Mouse (Mus musculus): ENCODE data around the gene Fgfr2.

The Fgfr2 gene

DNA sequence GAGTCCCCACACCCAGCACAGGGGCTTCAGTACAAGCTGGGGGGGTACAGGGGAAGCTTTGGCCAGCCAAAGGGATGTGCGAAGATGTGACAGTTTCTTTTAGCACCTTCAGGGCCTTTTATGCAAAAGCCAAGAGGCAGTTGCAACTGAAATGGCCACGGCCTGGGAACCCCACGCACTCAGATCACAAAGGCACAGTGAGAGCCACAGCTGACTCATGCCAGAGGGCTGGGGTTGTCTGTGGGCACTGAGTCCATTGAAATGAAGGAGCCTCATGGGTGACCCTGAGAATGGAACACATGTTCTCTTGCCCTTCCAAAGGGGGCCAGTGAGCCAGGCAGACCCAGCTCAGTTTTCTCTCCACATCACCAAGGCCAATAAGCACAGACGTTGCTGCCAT, 114.5 kb downstream of the Fgfr2 start:
- DNase-seq (ENCODE audit: low spot score in 2 of 2) = no peak

DNA sequence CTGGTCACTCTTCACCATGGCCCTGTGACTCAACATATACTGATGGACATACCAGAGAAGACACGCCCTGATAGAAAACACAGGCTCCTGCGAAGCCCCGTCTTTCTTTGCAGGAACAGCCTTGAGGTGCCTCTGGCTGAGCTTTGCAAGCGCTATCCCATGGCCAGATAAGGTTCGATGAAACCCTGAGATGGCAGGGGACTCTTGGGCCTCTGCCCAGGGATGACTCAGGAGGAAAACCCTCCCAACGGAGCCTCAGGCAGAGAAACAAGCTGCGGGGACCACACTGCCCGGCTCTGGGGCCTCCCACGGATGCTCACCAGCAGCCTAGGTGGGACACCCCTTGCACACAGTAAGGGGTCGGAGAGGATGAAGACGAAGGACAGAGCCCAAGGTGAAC, 115.8 kb downstream of the Fgfr2 start:
- DNase-seq (ENCODE audit: low spot score in 2 of 2) = no peak

DNA sequence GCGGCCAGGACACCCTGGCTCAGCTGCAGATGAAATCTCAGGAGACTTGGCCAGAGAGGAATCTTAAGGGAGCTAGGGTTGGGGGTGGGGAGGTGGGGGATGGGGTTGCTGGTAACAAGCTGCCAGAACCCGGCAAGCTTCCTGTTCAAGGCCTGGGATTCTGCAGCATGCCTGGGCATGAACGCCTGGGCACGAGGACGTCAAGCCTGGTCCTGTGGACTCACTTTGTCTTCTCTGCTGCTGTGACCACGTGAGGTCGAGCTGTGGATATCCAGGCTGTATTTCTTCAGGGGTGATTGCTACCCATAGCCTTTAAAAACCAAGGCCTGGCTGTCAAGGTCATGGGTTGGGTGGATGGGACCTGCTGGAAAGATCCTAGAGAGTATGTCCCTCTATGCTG, 117.4 kb downstream of the Fgfr2 start:
- DNase-seq (ENCODE audit: low spot score in 2 of 2) = no peak

DNA sequence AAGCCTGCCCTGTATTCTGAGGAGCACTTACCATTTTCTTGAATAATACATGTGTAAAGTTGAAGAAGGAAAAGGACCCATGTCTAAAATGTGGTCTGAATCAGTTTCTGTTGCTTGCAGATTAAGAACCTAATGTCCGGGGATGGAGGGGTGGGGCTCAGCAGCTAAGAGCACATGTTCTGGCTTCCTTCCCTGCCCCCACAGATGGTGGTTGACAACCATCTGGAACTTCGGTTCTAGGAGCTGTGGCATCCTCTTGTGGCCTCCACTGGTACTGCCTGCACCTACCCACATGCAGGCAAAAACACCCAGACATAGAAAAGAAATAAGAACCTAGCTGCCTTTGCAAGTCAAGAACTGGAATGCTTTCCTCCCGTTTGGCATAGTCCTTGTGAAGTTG, 119.7 kb downstream of the Fgfr2 start:
- DNase-seq (ENCODE audit: low spot score in 2 of 2) = peak; percentile 80 to 86

DNA sequence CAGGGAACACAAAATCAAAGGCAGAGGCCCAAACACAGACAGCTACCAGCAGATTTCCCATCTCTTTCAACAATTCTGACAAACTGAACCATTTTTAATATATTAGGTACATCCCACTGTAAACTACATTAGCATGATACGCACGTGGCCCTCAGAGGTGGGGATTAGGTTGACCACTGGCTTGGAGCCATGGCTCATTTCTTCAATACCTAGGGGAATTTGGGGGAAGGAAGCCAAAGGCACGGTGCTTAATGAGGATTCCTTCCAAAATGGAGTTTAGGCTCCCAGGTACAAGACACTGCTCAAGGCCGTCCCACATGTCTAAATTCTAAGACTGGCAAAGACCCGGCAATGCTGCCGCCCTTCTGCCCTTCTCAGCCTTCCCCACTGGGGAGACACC, 120.9 kb downstream of the Fgfr2 start:
- DNase-seq (ENCODE audit: low spot score in 2 of 2) = no peak

DNA sequence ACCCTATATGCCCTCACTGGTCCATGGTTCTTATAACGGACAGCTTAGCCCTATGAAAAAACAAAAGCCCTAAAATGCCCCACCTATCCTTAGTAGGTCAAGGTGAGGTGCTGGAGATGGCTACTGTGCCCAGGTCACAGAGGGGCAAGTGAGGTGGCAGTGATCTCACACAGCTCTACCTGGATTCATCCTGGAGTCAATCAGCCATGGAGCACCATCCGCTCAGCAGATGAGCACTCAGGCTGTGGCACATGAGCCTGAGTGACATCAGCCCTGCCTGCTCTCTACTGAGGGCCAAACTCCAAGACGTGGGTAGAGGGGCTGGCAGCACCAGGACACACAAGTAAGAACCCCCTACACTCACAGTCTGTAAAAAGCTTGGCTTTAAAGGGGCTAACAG, 121.8 kb downstream of the Fgfr2 start:
- DNase-seq (ENCODE audit: low spot score in 2 of 2) = no peak

DNA sequence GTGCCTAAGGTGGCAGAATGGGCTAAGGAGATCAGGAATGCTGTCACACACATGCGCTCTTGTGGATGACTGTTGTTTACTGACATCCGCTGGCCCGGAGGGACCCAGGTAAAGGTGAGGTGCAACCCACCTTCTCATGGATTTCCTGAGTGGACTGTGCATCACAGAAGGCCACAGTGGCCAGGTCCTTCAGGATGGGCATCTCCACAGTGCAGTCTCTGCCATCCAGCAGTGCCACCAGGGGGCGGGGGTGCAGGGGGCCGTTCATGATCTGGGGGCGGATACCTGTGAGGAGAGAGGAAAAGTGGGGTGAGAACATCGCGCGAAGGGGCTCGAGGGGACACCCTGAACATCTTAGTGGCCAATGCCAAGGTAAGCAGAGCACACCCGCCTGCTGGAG, 124.1 kb downstream of the Fgfr2 start:
- DNase-seq (ENCODE audit: low spot score in 2 of 2) = no peak

DNA sequence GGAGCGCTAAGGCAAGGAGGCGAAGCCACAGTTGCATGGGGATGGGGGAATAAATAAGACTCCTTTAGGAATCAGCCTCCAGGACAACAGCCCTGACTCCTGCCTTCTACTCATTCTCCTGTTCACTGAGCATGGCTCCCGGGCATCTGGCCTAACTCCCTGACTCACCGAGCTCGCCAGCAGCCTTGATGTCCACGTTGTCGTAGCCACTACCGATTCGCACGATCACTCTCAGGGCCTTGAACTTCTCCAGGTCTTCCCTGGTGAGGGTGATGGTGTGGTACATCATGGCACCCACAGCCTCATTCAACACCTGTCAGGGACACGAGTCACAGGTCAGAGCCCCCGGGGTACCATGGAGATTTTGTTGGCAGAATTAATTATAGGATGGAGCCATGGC, 124.5 kb downstream of the Fgfr2 start:
- no peak for DNase-seq (ENCODE audit: low spot score in 2 of 2)

DNA sequence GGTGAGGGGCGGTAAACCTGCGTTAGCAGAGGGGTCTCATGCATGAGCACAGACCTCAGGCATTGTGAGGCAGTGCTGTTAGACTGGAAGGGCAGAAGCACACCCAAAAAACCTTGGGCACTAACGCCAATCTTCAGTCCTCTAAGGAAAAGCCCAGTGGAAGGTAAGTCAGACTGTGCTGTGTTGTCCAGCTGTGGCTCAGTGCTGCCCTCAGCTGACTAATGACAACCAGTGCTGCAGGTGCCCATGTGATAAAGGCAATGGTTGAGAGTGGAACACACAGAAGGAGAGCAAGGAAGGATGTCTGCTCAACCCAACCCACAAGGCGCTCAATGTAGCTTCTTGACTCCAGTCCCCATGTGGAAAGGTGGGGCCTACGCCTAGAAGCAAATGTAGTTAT, 126.8 kb downstream of the Fgfr2 start:
- DNase-seq (ENCODE audit: low spot score in 2 of 2) = no peak

DNA sequence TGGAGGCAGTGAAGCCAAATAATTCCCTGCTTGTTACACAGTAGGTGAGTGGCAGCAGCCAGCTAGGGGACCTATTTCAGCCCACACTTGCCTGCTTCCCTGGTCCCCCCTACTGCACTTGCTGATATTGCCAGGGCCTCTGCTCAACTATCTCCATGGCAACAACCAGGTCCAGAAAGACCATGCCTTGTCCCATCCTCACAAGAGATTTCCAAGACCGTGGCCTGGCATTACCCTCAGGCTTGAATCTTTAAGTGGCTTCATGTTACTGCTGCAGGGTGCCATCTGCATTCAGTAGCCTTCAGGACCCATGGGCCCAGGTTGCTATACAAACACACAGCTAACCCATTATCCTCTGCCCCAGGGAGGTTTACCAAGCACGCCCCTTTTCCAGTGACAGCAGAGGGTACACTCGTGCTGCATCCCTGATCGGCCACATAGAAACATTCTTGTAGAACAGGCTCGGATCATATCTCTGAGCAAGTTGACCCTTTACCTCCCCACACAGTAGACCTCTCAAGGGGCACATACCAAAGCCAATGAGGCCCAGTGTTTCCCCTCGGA, 128.4 kb downstream of the Fgfr2 start:
- no peak for DNase-seq (ENCODE audit: low spot score in 2 of 2)

DNA sequence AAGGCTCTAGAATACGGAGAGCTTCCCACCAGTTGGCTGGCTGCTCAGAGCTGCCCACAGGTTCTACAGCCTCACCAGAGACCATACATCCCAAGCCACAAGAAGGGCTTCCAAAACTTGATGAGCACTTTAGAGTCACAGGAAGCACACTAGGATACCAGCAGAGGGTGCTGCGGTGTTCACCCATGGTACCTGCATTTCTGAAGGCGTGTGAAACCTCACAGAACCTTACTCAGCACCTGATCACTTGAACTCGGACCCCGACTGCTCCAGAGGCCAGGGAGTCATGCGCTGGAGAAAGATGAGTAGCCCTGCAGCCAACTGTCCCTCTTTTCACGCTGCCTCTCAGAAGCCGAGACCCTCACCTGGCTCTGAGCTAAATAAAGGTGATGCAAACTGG, 129.0 kb downstream of the Fgfr2 start:
- no peak for DNase-seq (ENCODE audit: low spot score in 2 of 2)

DNA sequence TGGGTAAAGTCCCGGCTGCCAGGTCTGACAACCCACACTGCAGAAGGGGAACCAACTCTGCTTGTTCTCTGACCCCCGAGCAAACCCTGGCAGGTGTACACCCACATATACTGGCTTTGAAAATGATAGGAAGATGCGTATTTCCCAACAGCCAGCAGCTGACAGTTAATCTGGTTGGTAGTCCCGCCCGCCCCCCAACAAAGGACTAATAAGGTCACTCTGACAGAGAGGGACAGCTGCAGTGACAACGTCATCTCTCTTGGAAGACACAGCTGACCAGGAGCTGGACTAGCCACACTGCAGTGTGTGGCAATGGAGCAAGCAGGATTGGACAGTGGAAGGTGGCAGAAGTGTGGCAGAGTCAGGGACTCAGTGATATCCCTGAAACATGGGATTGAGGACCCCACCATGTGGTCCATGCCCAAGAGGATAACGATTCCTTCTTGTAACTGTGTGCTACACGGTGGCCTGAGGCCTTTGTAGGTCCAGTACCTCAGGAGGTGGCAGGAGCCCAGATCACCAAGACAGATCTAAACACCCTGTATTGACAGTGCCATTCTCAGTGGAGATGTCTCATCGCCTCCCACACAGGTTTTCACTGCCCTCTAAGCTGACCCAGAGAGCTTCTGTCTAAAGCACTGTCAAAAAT, 130.1 kb downstream of the Fgfr2 start:
- no peak for DNase-seq (ENCODE audit: low spot score in 2 of 2)

DNA sequence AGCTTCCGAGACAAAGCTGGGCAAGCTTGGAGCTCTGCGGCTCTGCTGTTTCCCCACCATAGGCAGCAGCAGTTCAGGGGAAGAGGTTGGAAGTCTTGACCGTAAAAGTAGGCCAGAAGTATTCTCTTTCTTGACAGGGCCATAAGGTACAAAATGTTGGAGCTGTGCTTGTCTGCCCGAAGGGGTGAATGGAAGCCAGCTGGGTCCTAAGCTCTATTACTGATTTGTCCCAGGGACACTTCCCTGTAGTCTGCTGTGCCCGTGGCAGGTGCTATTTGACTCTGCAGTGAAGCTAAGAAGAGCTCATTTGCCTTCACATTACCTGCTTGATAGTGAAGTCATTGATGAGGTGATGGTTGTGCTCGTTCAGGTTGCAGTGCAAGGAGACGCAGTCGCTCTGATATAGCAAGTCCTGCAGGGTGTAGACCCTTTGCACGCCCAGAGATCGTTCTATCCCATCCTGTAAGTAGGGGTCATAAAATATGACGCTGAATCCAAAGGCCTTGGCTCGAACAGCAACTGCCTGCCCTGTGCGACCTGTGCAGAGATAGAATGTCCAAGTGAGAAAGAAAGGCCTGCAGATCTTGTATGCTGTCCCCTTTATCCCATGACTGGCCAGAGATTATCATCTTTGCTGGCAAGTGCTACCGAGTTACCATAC, 131.8 kb downstream of the Fgfr2 start:
- no peak for DNase-seq (ENCODE audit: low spot score in 2 of 2)

DNA sequence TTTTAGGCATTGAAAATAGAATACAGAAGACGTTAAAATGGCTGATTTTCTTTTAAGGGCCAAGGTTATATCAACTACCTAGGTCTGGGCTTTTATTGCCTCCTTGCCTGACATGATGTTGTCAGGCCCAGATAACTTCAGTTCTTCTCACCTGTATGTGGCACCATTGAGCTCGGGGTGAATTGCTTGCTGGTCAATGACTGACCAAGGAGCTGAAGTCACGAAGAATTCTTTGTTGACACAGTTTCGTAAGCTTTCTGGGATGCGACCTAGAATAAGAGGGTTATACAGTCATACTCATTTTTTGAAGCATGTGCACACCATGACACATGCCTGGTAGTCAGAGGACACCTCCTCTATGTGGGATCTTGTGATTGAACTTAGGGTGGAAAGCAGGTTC, 133.3 kb downstream of the Fgfr2 start:
- no peak for DNase-seq (ENCODE audit: low spot score in 2 of 2)

DNA sequence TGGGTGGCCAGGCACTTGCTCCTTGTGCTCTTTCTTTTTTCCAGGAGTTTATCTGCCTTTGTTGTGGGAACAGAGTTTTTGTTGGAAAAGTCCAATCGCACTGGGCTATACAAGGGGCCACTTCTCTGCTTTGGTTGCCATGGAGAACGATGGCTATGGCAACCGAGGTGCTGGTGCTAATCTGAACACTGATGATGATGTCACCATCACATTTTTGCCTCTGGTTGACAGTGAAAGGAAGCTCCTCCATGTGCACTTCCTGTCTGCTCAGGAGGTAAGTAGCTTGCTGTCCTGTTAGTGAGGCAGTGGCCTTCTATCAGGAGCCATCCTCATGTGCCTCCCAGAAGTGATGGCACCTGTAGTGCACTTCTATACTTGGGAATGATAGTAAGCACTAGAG, 140.5 kb downstream of the Fgfr2 start:
- no peak for DNase-seq (ENCODE audit: low spot score in 2 of 2)

DNA sequence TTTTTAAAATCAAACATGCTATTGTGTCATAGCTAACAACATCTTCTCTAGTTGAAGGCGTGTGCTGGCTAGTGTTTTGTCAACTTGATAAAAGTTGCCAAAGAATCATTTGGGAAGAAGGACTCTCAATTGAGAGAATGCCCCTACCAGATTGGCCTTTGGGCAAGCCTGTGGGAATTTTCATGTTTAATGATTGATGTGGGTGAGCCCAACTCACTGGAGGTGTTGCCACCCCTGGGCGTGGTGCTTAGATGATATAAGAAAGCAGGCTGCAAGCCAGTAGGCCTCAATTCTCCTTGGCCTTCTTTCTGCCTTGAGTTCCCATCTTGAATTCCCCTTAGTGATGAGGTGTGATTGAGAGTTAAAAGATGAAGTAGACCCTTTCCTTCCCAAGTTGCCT, 145.2 kb downstream of the Fgfr2 start:
- DNase-seq (ENCODE audit: low spot score in 2 of 2) = no peak

DNA sequence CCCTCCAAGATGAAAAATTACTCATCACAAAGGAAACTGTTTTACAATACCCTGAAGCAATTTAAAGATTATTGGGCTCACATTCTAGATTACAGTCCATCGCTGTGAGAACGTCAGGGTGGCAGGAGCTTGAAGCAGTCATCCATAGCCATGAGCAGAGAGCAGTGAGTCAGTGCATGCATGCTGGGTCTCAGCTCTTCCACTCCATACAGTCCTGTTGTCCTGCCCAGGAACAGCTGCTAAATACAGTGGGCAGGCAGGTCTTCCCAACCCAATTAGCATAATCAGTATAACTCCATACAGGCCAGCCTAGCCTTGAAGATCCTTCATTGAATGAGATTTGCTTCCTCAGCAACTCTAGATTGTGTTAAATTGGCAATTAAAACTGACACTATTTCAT, 147.1 kb downstream of the Fgfr2 start:
- DNase-seq (ENCODE audit: low spot score in 2 of 2) = no peak

DNA sequence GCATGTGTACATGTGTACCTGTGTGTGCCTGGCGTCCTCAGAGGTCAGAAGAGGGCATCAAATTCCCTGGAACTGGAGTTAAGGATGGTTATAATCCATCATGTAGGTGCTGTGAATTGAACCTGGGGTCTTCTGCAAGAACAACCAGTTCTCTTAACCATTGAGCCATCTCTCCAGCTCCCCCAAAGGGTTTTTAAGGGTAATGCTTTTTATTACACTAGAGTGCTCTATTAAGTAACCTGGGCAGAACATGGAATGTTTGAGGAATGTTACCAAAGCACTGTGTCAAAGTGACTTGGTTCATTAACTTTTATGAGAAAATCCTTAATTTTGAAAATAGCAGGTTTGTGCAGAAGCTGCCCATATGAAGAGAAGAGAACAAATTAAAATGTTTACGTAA, 151.1 kb downstream of the Fgfr2 start:
- DNase-seq (ENCODE audit: low spot score in 2 of 2) = no peak

DNA sequence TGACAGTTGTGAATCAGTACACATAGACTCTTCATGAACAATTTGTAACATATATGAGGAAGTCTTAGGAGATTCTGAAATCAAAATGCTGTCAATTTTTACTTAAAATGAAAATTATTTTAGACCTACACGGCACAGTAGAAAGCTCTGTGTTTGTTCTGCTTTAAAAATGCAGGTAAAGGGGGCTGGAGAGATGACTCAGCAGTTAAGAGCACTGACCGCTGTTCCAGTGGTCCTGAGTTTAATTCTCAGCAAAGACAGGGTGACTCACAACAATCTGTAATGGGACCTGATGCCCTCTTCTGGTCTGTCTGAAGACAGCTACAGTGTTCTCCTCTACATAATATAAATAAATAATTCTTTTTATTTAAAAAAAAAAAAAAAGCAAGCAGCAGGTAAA, 157.4 kb downstream of the Fgfr2 start:
- no peak for DNase-seq (ENCODE audit: low spot score in 2 of 2)

DNA sequence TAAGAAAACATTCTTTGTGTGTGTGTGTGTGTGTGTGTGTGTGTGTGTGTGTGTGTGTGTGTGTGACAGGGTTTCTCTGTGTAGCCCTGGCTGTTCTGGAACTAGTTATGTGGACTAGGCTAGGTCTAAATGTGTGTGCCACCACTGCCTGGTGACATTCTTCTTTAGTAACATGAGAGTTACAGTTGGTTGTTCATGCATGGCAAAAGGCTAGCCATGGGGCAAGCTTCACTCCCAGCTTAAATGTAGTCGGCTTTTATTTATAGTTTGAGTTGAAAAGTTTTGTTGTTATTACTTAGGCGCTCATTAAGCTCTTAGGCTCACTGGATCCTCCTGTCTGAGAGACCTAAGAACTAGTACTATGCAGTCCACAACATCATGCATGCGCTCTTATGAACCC, 158.8 kb downstream of the Fgfr2 start:
- no peak for DNase-seq (ENCODE audit: low spot score in 2 of 2)

DNA sequence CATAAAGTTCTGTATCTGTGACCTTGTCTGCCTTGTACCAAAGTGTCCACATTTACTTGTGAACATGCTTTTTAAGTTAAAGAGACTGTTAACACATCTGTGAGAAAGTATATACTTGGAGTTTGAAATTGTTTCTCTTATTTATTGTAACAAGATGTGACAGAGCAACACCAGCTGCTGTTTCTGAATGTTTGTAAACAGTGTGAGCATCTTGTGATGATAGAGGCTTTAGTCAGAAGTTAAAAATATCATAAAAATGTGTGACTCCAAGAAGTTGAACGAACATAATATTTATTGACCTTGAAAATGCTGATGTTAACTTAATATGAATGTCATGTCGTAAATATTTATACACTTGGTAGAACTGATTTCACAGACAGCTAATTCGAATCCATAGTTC, 172.5 kb downstream of the Fgfr2 start:
- DNase-seq (ENCODE audit: low spot score in 2 of 2) = no peak

DNA sequence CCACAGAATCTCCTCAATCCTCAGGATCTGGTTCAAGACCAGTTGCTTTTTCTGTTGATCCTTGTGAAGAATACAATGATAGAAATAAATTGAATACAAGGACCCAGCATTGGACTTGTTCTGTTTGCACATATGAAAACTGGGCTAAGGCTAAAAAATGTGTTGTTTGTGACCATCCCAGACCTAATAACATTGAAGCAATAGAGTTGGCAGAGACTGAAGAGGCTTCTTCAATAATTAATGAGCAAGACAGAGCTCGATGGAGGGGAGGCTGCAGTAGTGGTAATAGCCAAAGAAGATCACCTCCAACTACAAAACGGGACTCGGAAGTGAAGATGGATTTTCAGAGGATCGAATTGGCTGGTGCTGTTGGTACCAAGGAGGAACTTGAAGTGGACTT, 173.2 kb downstream of the Fgfr2 start:
- no peak for DNase-seq (ENCODE audit: low spot score in 2 of 2)

DNA sequence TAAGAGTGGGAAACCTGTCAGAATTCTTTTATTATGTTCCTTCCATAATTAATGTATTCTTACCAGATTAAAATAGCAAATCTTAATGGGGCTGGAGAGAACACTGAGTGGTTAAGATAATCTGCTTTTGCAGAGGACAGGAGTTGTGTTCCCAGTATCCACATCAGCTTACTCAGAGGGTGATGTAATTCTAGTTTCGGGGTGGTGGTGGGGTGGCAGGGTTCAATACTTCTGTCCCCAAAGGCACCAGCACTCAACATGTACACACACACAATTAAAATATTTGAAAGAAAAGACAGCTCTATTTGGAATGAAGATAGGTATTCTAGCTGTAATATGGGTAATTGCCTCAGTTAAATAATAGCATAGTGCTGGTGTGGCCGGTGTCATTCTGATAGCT, 182.6 kb downstream of the Fgfr2 start:
- DNase-seq (ENCODE audit: low spot score in 2 of 2) = no peak

DNA sequence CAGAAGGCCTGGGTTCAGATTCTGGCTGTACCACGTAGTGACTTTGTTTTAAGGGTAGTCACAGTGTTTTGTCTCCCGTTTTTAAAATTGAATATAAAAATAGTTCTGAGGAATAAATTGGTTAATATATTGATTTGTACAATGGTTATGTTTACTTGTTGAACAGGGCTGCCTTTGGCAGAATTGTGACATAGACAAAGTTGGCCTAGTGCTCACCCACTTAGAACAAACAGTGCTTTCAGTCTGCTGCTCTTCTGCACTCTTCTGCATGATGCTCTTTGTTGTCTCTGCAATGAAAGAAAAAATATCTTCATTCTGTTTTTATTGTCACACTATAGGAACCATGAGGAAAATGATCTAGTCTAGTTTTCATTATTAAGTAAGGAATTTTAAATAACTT, 184.0 kb downstream of the Fgfr2 start:
- DNase-seq (ENCODE audit: low spot score in 2 of 2) = no peak
